Mouse (Mus musculus): Measurements from ENCODE around the gene 1700017B05Rik.

- no peak for TF ChIP-seq CTCF (IDR thresholded peaks at IDR 0.05; ENCODE audit: extremely low read depth, insufficient read length, insufficient replicate concordance, low read depth, low read length)
- TF ChIP-seq POLR2A (IDR thresholded peaks at IDR 0.05; ENCODE audit: low read depth, low read length): no peak
Measured at GRCm38 (mm10) chr9:57254061-57254460, 8.4 kb downstream of the 1700017B05Rik start.

Measured in small intestine, adult 2 months (tissue).